Mouse (Mus musculus) intestine, embryonic 14.5 days (tissue): Measurements from ENCODE around the gene Lin7c. TPM values are rescaled to one million over a fixed set of nuclear protein-coding genes. Genes with fewer than 3 reads are reported as not detected.

Source experiments
- ATAC-seq: fragments of 200-750 bp; cut with Nextera tagmentation; replicated peaks from 2 replicates; pipeline ENCODE4 v1.8.0; 2017; ENCODE audit warnings: low read depth, moderate number of reproducible peaks, moderate TSS enrichment, moderate library complexity; ENCODE audit not compliant: low FRiP score, low TSS enrichment
- DNase-seq: peaks from one replicate; pipeline ENCODE4 v3.0.0-alpha.2; 2018; ENCODE audit warnings: low spot score
- H3K27ac ChIP-seq: fragments of 300-500 bp; sonication (generic); 2 replicates; pipeline ENCODE4 v1.5.1; 2014; ENCODE audit warnings: low read depth, mild to moderate bottlenecking, control low read depth
- H3K27me3 ChIP-seq: fragments of 300-500 bp; sonication (generic); replicated peaks from 2 replicates; pipeline ENCODE4 v1.6.1; 2014; ENCODE audit warnings: low read length, control low read depth; ENCODE audit not compliant: control insufficient read depth, insufficient read depth
- H3K36me3 ChIP-seq: fragments of 300-500 bp; sonication (generic); 2 replicates; pipeline ENCODE4 v1.6.1; 2014; ENCODE audit warnings: low read length, control low read depth; ENCODE audit not compliant: control insufficient read depth, insufficient read depth
- H3K4me1 ChIP-seq: fragments of 300-500 bp; sonication (generic); replicated peaks from 2 replicates; pipeline ENCODE4 v1.6.1; 2014; ENCODE audit warnings: low read length, control low read depth, mixed read lengths; ENCODE audit not compliant: control insufficient read depth, insufficient read depth
- H3K4me2 ChIP-seq: fragments of 300-500 bp; sonication (generic); 2 replicates; pipeline ENCODE4 v1.6.1; 2014; ENCODE audit warnings: low read length
- H3K4me3 ChIP-seq: fragments of 300-500 bp; sonication (generic); 2 replicates; pipeline ENCODE4 v1.5.1; 2014; ENCODE audit warnings: low read depth, low read length, control low read depth, mixed read lengths
- H3K9ac ChIP-seq: fragments of 300-500 bp; sonication (generic); 2 replicates; pipeline ENCODE4 v1.6.1; 2014; ENCODE audit warnings: mild to moderate bottlenecking, low read length
- H3K9me3 ChIP-seq: fragments of 300-500 bp; sonication (generic); 2 replicates; pipeline ENCODE4 v1.6.1; 2016; ENCODE audit warnings: low read length, control low read depth; ENCODE audit not compliant: control insufficient read depth
- WGBS: fragments of 180-500 bp; shearing (Covaris S2); extraction: QIAGEN DNeasy Blood & Tissue Kit; methylation state at CpG from one replicate; pipeline ENCODE4 v1.1.7; 2014; 5-methylcytosine and 5-hydroxymethylcytosine counted together
- polyA plus RNA-seq: library from polyadenylated mRNA; unstranded; fragments of >200 nt; fragmentation: Nextera tagmentation; extraction: Ambion mirVana; gene quantifications from 2 replicates; pipeline ENCODE4 v1.2.1, GENCODE M21; 2014

Gene Lin7c
- polyA plus RNA-seq, 1 experiment from 2014 or later, result 69.2 TPM

DNA sequence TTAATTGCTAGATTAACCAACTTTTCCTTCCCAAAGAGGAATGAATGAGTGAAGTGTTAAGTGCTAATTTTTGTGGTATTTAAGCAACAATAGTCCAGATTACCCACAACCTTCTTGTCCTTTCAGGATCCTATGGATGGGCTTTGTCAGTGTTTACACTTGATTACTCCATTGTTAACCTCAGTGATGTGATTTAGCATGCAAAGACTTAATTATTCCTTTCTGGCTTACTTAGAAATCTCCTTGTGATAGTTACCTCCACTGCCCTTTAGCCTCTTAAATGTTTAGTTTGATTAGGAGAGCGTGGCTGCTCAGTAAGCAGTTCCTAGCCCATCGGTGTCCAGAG is 45.7 kb downstream of the Lin7c start:
- no peaks in the 10 kb centered on the region for H3K9me3 ChIP-seq
- no peak overlapping the region for H3K9ac ChIP-seq
- H3K27ac ChIP-seq, result no peak overlapping the region
- WGBS, result 39% methylated on average over 2 of the region's 2 CpGs
- no peak for DNase-seq
- H3K27me3 ChIP-seq, result no peaks in the 10 kb centered on the region
- H3K36me3 ChIP-seq, result peaks cover 7% of the 10 kb centered on the region
- H3K4me2 ChIP-seq, result no peak overlapping the region
- no peak overlapping the region for H3K4me3 ChIP-seq
- H3K4me1 ChIP-seq, result peaks cover 15% of the 10 kb centered on the region
- no peak for ATAC-seq

DNA sequence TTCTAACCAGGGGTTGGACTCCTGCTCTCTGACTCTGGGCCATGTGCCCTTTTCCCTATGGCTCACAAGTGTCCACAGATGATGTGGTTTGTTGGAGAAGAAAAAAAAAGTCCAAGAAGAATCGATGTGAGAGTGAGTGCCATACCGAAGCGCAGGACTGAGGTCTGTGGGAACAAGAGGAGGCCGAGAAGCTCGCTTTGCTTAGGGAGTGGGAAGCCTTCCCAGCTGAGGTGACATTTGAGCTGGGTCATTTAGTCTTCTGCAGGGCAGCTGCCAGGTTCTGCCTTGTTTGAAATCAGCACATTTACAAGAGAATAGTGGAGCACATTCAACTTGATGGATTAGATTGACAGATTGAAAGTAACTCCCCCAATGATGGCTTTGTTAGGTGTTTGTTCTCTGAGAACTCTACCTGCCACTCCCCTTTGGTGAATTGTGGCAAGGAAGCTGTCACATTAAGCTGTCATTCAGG is 51.4 kb downstream of the Lin7c start:
- 60% methylated on average over 5 of the region's 5 CpGs for WGBS
- Histone ChIP-seq H3K27me3 (no peaks in the 10 kb centered on the region), H3K4me3 (no peak overlapping the region), H3K4me2 (no peak overlapping the region), H3K9me3 (no peaks in the 10 kb centered on the region), H3K27ac (no peak overlapping the region), H3K36me3 (no peaks in the 10 kb centered on the region), H3K9ac (no peak overlapping the region), H3K4me1 (peaks cover 9% of the 10 kb centered on the region)
- ATAC-seq (no peak), DNase-seq (no peak)

DNA sequence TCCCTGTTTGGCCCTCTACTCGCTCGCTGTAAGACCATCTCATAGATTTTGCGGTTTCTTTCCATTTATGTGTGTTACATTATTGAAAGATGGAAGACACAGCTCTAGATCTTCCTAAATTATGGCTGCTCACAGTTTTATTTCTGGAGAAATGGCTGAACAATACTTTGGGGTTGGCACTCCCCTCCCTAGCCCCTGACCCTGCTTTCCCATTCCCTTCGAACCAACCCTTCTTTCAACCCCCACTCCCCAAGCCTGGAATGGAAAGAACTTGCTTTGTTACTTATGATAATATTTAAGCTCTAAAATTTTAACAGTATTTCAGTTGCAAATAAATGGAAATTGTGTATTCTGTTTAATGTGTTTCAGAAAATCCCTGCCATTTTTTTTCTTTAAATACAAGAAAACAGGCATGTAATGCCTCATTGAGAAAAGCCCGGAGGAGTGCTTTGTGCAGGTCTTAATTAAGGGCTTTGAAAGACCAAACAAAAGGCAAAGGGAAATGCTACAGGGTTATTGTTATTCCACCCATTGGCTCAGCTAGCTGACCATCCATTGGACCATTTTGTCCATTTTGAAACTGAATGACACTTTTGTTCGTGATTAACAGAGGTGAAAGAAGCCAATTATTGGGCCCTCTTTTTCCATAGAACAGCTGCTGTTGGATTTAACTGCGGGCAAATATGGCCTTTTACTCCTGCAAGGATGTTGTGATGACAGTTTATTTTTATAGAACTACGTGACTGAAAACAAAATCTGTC is 52.3 kb downstream of the Lin7c start:
- no peak overlapping the region for H3K4me3 ChIP-seq
- peaks cover 9% of the 10 kb centered on the region for H3K4me1 ChIP-seq
- no peaks in the 10 kb centered on the region for H3K27me3 ChIP-seq
- WGBS, result 78% methylated on average over 8 of the region's 8 CpGs
- H3K9ac ChIP-seq, result no peak overlapping the region
- H3K4me2 ChIP-seq, result no peak overlapping the region
- H3K36me3 ChIP-seq, result no peaks in the 10 kb centered on the region
- DNase-seq (no peak), ATAC-seq (no peak)
- H3K27ac ChIP-seq, result no peak overlapping the region
- no peaks in the 10 kb centered on the region for H3K9me3 ChIP-seq

DNA sequence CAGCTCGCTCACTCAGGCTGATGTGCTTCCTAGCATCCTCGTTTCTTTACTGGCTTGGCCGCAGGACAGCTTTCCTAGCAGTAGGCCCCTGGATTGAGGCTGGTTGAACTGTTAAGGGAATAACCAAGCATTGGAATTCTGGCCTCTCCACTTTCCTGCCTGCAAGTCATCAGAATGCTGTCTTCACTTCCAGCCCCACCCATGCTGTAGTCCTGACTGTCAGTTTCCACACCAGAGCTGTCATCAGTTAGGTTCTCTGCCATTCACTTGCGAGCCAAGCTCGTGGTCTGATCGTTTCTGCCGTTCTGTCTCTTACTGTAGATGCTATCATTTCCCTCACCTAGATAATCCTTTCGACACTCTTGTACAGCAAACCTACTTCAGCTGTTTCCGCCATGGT is 54.3 kb downstream of the Lin7c start:
- ATAC-seq (no peak), DNase-seq (no peak)
- 78% methylated on average over 9 of the region's 9 CpGs for WGBS
- Histone ChIP-seq H3K9me3 (no peaks in the 10 kb centered on the region), H3K9ac (no peak overlapping the region), H3K27me3 (no peaks in the 10 kb centered on the region), H3K4me3 (no peak overlapping the region), H3K36me3 (no peaks in the 10 kb centered on the region), H3K4me1 (peaks cover 9% of the 10 kb centered on the region), H3K4me2 (no peak overlapping the region), H3K27ac (no peak overlapping the region)

DNA sequence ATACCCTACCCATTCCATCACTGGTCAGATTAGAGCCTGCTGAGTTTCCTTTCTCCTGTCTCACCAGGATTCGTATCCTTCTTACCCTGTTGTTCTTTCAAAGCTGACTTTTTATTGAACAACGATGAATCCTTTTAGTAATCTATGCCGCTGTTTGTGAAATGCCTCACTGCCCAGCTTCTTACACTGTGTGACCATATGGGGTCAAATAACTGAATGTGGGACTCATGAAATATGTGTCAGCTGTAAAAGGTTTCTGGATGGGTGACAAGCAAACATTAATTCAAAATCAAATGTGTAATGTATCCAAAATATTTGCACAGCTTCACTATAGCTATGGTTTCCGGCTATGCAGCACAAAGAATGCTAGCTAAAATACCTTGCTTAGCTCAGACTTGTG is 54.9 kb downstream of the Lin7c start:
- DNase-seq, result no peak
- H3K36me3 ChIP-seq, result no peaks in the 10 kb centered on the region
- no peak overlapping the region for H3K9ac ChIP-seq
- no peak overlapping the region for H3K4me2 ChIP-seq
- WGBS, result 90% methylated on average over 4 of the region's 4 CpGs
- peaks cover 9% of the 10 kb centered on the region for H3K4me1 ChIP-seq
- no peak overlapping the region for H3K27ac ChIP-seq
- H3K4me3 ChIP-seq, result no peak overlapping the region
- ATAC-seq, result no peak
- no peaks in the 10 kb centered on the region for H3K27me3 ChIP-seq
- no peaks in the 10 kb centered on the region for H3K9me3 ChIP-seq

DNA sequence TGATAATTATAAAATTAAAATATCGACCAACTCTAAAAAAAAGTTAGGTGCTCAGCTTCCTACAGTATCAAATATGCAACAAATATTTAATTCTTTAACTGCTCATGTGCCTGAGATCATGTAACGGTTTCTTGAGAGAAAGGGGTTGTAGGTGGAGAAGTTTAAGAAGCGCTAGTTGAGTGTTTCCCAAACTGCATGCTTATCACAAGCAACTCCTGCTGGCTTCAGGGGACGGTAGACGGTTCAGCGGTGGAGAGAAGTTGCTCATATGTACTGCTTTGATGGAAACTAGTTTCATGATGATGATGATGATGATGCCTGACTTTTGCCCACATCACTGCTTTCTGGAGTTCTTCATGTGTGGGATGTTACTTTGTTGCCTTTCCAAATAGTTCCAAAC is 55.8 kb downstream of the Lin7c start:
- no peak for DNase-seq
- no peak overlapping the region for H3K4me3 ChIP-seq
- 94% methylated on average over 6 of the region's 6 CpGs for WGBS
- H3K36me3 ChIP-seq, result no peaks in the 10 kb centered on the region
- no peaks in the 10 kb centered on the region for H3K27me3 ChIP-seq
- peaks cover 9% of the 10 kb centered on the region for H3K4me1 ChIP-seq
- no peaks in the 10 kb centered on the region for H3K9me3 ChIP-seq
- no peak overlapping the region for H3K4me2 ChIP-seq
- H3K27ac ChIP-seq, result no peak overlapping the region
- ATAC-seq, result no peak
- H3K9ac ChIP-seq, result no peak overlapping the region

DNA sequence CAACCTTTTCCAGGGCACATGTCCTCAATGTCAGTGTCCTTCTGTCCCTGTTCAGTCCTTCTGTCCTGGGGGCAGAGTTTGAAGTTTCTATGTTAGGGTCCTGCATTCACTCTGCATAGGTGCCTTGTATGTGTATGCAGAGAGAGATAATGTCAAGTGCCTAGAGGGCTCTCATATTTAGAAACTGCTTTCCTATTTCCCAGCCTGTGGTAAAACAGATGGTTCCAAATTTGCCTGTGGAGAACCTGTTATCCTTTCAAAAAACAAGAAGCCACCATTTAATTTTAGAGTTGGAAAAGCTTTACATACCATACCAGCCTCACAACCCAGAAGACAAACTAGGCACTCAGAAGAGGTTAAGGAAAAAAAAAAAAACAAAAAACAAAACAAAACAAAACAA is 58.9 kb downstream of the Lin7c start:
- Histone ChIP-seq H3K4me2 (no peak overlapping the region), H3K4me1 (peaks cover 11% of the 10 kb centered on the region), H3K4me3 (no peak overlapping the region), H3K9ac (no peak overlapping the region), H3K9me3 (no peaks in the 10 kb centered on the region), H3K36me3 (no peaks in the 10 kb centered on the region), H3K27ac (no peak overlapping the region), H3K27me3 (no peaks in the 10 kb centered on the region)
- no peak for DNase-seq
- no peak for ATAC-seq

- Histone ChIP-seq H3K27me3 (no peaks in the 10 kb centered on the region), H3K9ac (no peak overlapping the region), H3K4me2 (no peak overlapping the region), H3K9me3 (no peaks in the 10 kb centered on the region), H3K36me3 (no peaks in the 10 kb centered on the region), H3K27ac (no peak overlapping the region), H3K4me1 (peaks cover 19% of the 10 kb centered on the region), H3K4me3 (no peak overlapping the region)
- ATAC-seq (no peak), DNase-seq (no peak)
- whole genome bisulfite sequencing, result 66% methylated on average over 3 of the region's 3 CpGs
Measured at GRCm38 (mm10) chr2:109950311-109950710, 59.7 kb downstream of the Lin7c start.
